Mouse (Mus musculus) lung, postnatal 0 days (tissue): ENCODE results near the gene Dedd.
A peak's percentile ranks its signal among the peaks of the same experiment; 100 is the strongest.

ENCODE experiments used
- CTCF ChIP-seq: IDR thresholded peaks from 2 replicates; pipeline ENCODE4 v1.5.1; 2016; ENCODE audit warnings: antibody characterized with exemption, mild to moderate bottlenecking
- EP300 ChIP-seq: IDR thresholded peaks from 2 replicates; pipeline ENCODE4 v1.6.1; 2016; ENCODE audit warnings: antibody characterized with exemption, mild to moderate bottlenecking, control low read depth

DNA sequence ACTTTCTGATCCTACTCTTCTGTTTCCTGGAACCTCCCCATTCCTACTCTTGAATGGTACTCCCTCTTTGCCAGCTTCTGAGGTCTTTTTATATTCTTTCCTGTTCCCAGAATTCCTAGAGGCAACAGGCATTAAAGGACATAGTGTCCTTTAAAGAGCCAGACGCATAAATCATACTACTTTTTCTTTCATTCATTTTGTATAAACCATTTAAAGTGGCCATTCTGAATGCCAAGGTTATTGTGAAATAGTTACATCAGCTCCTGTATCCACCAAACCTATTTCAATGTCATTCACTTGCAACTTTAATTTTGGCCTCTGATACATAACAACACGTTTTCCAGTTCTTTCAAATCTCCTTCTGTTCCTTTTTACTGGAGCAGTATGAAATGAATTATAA is 19.6 kb upstream of the Dedd start:
- no peak for TF ChIP-seq CTCF
- 0 out of 2 replicates have a peak, but pooled peaks have one; percentile 27 for TF ChIP-seq EP300
